Comparison of ENCODE assay signal across 29 mouse cellular contexts in the genomic region with DNA sequence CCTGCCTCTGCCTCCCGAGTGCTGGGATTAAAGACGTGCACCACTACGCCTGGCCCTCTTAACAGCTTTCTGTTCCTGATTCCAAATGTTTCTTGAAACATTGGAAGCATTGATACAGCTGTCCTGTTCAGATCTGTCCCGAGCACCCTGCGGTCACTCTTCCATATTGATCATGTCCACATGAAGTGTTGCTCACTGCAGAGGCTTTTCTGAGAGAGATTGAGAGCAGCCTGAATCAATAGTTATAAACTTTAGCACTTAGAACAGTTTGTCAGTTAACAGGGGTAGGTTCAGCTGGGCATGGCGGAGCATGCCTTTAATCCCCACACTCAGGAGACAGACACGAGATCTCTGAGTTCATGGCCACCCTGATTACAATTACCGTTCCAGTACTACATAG.
"Had no signal": no experiment of that assay in that cellular context is flagged by ENCODE, and none has a peak within 500 bp of the region (broad histone marks: within the 10 kb centered on the region; RNA-seq: fewer than 3 reads in every experiment).

No protein-coding gene starts in this region.

- H3K36me3 ChIP-seq: midbrain, embryonic 12.5 days; midbrain, embryonic 15.5 days had no signal

- H3K4me3 ChIP-seq: left cerebral cortex, adult 2 months; limb, embryonic 10.5 days; limb, embryonic 12.5 days; limb, embryonic 13.5 days; limb, embryonic 15.5 days; liver, embryonic 13.5 days; liver, embryonic 15.5 days; lung, embryonic 15.5 days; megakaryocyte, embryonic 14.5 days; midbrain, embryonic 10.5 days; midbrain, embryonic 12.5 days; midbrain, embryonic 13.5 days; midbrain, embryonic 15.5 days; myocyte; neural tube, embryonic 12.5 days had no signal

- H3K9ac ChIP-seq: limb, embryonic 12.5 days; limb, embryonic 13.5 days; limb, embryonic 15.5 days; liver, embryonic 13.5 days; liver, embryonic 14.5 days; liver, embryonic 15.5 days; lung, embryonic 14.5 days; lung, embryonic 15.5 days; midbrain, embryonic 12.5 days; midbrain, embryonic 13.5 days; midbrain, embryonic 15.5 days; neural tube, embryonic 12.5 days had no signal

- H3K4me2 ChIP-seq: limb, embryonic 12.5 days; limb, embryonic 13.5 days; limb, embryonic 15.5 days; liver, embryonic 11.5 days; liver, embryonic 13.5 days; liver, embryonic 15.5 days; lung, embryonic 14.5 days; lung, embryonic 15.5 days; midbrain, embryonic 11.5 days; midbrain, embryonic 12.5 days; midbrain, embryonic 13.5 days; midbrain, embryonic 15.5 days; neural tube, embryonic 12.5 days had no signal

- H3K4me1 ChIP-seq: limb, embryonic 12.5 days; limb, embryonic 13.5 days; midbrain, embryonic 10.5 days; midbrain, embryonic 12.5 days; midbrain, embryonic 13.5 days; midbrain, embryonic 15.5 days; neural tube, embryonic 12.5 days had no signal

- DNase-seq: left cerebral cortex, postnatal 4 days; liver, embryonic 13.5 days; lung, adult 18-20 months; lung, adult 2 months; lung, embryonic 14.5 days; lung, postnatal 10 days; lung, postnatal 14 days; lung, postnatal 36 days; lung, postnatal 4 days; midbrain, embryonic 14.5 days had no signal

- ATAC-seq: midbrain, embryonic 13.5 days; midbrain, embryonic 15.5 days; midbrain, embryonic 16.5 days had no signal

- H3K27me3 ChIP-seq: limb, embryonic 12.5 days; limb, embryonic 13.5 days; limb, embryonic 15.5 days; liver, embryonic 13.5 days; liver, embryonic 15.5 days; lung, embryonic 15.5 days; megakaryocyte, embryonic 14.5 days; midbrain, embryonic 12.5 days; midbrain, embryonic 13.5 days; midbrain, embryonic 15.5 days; neural tube, embryonic 12.5 days had no signal

- H3K27ac ChIP-seq: left cerebral cortex, adult 2 months; limb, embryonic 10.5 days; limb, embryonic 12.5 days; limb, embryonic 13.5 days; limb, embryonic 15.5 days; liver, embryonic 13.5 days; liver, embryonic 14.5 days; lung, embryonic 15.5 days; macrophage; midbrain, embryonic 10.5 days; midbrain, embryonic 12.5 days; midbrain, embryonic 13.5 days; midbrain, embryonic 15.5 days; neural tube, embryonic 12.5 days had no signal

- H3K9me3 ChIP-seq: limb, embryonic 10.5 days; limb, embryonic 12.5 days; limb, embryonic 13.5 days; limb, embryonic 15.5 days; liver, embryonic 13.5 days; liver, embryonic 15.5 days; lung, embryonic 15.5 days; megakaryocyte, embryonic 14.5 days; midbrain, embryonic 10.5 days; midbrain, embryonic 12.5 days; midbrain, embryonic 13.5 days; midbrain, embryonic 15.5 days; neural tube, embryonic 12.5 days had no signal
